Mouse (Mus musculus) kidney, postnatal 0 days (tissue): Measurements from ENCODE around the gene Tmem176b. TPM values are rescaled to one million over a fixed set of nuclear protein-coding genes. Genes with fewer than 3 reads are reported as not detected.
"Not testable (repeated sequence)": the region's sequence is repeated elsewhere in the genome, so short reads cannot be mapped to it uniquely, and the experiment has no call there.

Experiments
- ATAC-seq: fragments of 200-750 bp; cut with Nextera tagmentation; replicated peaks from 2 replicates; pipeline ENCODE4 v1.8.0; 2017; ENCODE audit warnings: low read depth, moderate number of reproducible peaks, moderate TSS enrichment, moderate library complexity; ENCODE audit not compliant: low FRiP score
- DNase-seq: peaks from one replicate; pipeline ENCODE4 v3.0.0-alpha.2; 2016; ENCODE audit warnings: low spot score
- H3K27ac ChIP-seq: fragments of 300-500 bp; sonication (generic); 2 replicates; pipeline ENCODE4 v1.5.1; 2014; ENCODE audit warnings: mild to moderate bottlenecking
- H3K27me3 ChIP-seq: fragments of 300-500 bp; sonication (generic); 2 replicates; pipeline ENCODE4 v1.6.1; 2014; ENCODE audit warnings: low read length, mixed read lengths; ENCODE audit not compliant: insufficient read depth
- H3K36me3 ChIP-seq: fragments of 300-500 bp; sonication (generic); 2 replicates; pipeline ENCODE4 v1.6.1; 2014; ENCODE audit warnings: low read length, mixed read lengths; ENCODE audit not compliant: insufficient read depth
- H3K4me1 ChIP-seq: fragments of 300-500 bp; sonication (generic); replicated peaks from 2 replicates; pipeline ENCODE4 v1.6.1; 2014; ENCODE audit warnings: antibody characterized with exemption, low read length, mixed read lengths; ENCODE audit not compliant: insufficient read depth
- H3K4me2 ChIP-seq: fragments of 300-500 bp; sonication (generic); 2 replicates; pipeline ENCODE4 v1.6.1; 2014; ENCODE audit warnings: mild to moderate bottlenecking, low read length, moderate library complexity, mixed read lengths
- H3K4me3 ChIP-seq: fragments of 300-500 bp; sonication (generic); replicated peaks from 2 replicates; pipeline ENCODE4 v1.5.1; 2014; ENCODE audit warnings: low read depth, low read length
- H3K9ac ChIP-seq: fragments of 300-500 bp; sonication (generic); 2 replicates; pipeline ENCODE4 v1.6.1; 2014; ENCODE audit warnings: low read depth, low read length
- H3K9me3 ChIP-seq: fragments of 300-500 bp; sonication (generic); replicated peaks from 2 replicates; pipeline ENCODE4 v1.6.1; 2016; ENCODE audit warnings: low read length, inconsistent platforms, mixed read lengths
- CTCF ChIP-seq: IDR thresholded peaks from 2 replicates; pipeline ENCODE4 v1.5.1; 2016; ENCODE audit warnings: antibody characterized with exemption, low read depth, mild to moderate bottlenecking, moderate library complexity
- WGBS: fragments of 180-500 bp; shearing (Covaris S2); extraction: QIAGEN DNeasy Blood & Tissue Kit; methylation state at CpG from one replicate; pipeline ENCODE4 v1.1.7; 2014; 5-methylcytosine and 5-hydroxymethylcytosine counted together
- polyA plus RNA-seq: library from polyadenylated mRNA; unstranded; fragments of >200 nt; fragmentation: Nextera tagmentation; extraction: Ambion mirVana; gene quantifications from 2 replicates; pipeline ENCODE4 v1.2.1, GENCODE M21; 2015

The Tmem176b gene
- polyA plus RNA-seq, 1 experiment from 2014 or later, result 669 TPM

DNA sequence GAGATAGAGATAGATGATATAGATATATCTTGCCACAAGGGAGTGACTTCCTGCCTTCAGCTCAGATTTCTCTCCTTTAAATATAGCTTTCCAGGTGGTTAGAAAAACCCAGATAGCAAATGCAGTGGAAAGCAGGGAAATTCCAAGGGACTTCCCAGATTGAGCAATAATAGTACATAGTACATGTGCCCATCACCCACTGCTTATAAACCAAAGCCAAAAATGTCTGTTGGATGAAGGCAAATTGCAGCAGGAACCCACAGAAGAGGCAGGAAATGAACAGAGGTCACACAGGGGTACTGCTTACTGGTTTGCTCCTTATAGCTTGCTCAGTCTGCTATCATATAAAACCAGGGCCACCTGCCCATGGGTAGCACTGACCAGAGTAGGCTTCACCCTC, 11.6 kb downstream of the Tmem176b start:
- Histone ChIP-seq H3K27me3 (no peaks in the 10 kb centered on the region), H3K9me3 (no peaks in the 10 kb centered on the region), H3K4me1 (no peaks in the 10 kb centered on the region; the same call in 1 of the 2 replicates), H3K36me3 (peaks cover 21% of the 10 kb centered on the region), H3K4me3 (no peak overlapping the region), H3K27ac (no peak overlapping the region), H3K9ac (no peak overlapping the region), H3K4me2 (no peak overlapping the region)
- ATAC-seq (no peak), DNase-seq (no peak)
- TF ChIP-seq CTCF, result no peak

DNA sequence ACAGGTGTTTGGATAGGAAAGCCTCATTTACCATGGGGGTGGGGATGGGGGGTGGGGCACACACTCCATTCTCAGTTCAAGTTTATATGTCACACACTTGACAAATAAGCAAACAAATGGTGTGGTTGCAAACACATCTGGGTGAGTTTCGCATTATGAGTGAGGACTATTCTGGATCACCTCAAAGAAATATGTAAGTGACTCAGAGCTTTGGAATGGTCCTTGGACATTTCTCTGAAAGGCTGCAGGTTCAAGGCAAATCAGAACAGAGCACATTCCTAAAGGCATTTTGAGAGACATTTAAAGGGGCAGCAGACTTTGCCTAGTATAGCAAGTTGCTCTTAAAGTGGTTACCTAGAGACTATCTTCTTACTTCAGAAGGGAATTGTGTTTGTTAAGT, 12.3 kb downstream of the Tmem176b start:
- no peak for TF ChIP-seq CTCF
- no peak overlapping the region for H3K4me3 ChIP-seq
- no peak for ATAC-seq
- H3K9me3 ChIP-seq, result no peaks in the 10 kb centered on the region
- peak; percentile 41 for DNase-seq
- WGBS, result 59% methylated on average over 1 of the region's 1 CpGs
- no peak overlapping the region for H3K9ac ChIP-seq
- H3K27ac ChIP-seq, result no peak overlapping the region
- H3K4me2 ChIP-seq, result no peak overlapping the region
- no peaks in the 10 kb centered on the region for H3K27me3 ChIP-seq
- H3K4me1 ChIP-seq, result no peaks in the 10 kb centered on the region; the same call in 1 of the 2 replicates
- H3K36me3 ChIP-seq, result peaks cover 14% of the 10 kb centered on the region

DNA sequence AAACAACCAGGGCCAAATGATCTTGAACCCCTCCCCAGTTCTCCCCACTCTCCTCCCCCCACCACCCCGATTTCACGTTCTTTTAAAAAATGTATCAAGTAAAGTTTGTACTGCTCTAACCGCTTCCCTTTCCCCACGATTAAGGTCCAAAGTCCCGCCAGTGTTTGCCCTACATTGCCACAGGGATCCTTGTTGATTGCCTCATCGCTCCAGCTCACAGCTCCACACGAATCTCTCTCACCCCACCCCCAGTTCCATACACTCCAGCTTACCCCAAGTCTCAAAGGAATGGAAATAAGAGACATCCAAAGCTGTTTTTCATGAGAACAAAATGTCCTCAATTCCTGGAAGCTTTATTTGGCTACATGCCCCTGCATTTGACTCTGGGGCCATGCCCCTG, 16.3 kb downstream of the Tmem176b start:
- peak; percentile 27 for DNase-seq
- no peak overlapping the region for H3K4me3 ChIP-seq
- no peaks in the 10 kb centered on the region for H3K36me3 ChIP-seq
- 62% methylated on average over 7 of the region's 7 CpGs for whole genome bisulfite sequencing
- no peak for TF ChIP-seq CTCF
- H3K9me3 ChIP-seq, result no peaks in the 10 kb centered on the region
- H3K9ac ChIP-seq, result no peak overlapping the region
- H3K4me1 ChIP-seq, result no peaks in the 10 kb centered on the region; the same call in 1 of the 2 replicates
- H3K27me3 ChIP-seq, result no peaks in the 10 kb centered on the region
- no peak overlapping the region for H3K27ac ChIP-seq
- H3K4me2 ChIP-seq, result no peak overlapping the region
- no peak for ATAC-seq

DNA sequence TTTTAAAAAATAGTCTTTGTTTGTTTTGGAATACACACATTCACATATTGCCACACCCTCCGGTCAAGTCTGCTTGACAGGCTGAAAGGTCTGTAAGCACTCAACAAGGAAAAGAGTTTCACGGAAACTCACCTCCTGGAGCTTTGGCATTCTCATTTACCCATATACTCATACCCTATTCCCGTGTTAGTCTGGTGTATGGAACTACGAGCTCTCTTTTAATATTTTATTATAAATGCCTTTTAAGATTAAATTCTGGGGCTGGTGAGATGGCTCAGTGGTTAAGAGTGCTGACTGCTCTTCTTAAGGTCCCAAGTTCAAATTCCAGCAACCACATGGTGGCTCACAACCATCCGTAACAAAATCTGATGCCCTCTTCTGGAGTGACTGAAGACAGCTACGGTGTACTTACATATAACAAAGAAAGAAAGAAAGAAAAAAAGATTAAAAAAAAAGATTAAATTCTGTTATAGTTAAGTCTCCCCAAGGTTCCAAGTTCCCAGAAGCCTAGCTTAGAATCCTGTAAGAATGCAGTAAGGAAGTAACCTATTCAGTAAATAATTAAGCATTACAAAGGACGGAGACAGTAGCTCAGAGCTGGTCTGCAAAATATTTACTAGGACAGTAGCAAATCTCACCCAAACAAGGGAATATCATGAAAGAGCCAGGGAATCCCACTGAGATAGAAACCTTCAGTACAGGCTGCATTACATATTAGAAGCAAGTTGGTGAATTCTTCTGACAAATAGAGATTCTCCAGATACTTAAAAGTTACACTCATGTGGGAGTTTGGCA, 19.1 kb downstream of the Tmem176b start:
- not testable (repeated sequence) for H3K9ac ChIP-seq, H3K4me3 ChIP-seq, H3K4me1 ChIP-seq, H3K27me3 ChIP-seq, H3K4me2 ChIP-seq, DNase-seq, H3K36me3 ChIP-seq, H3K9me3 ChIP-seq, H3K27ac ChIP-seq
- 0 out of 2 replicates have a peak, but pooled peaks have one; percentile 46 for ATAC-seq
- 0 out of 2 replicates have a peak, but pooled peaks have one; percentile 11 for TF ChIP-seq CTCF
- 71% methylated on average over 7 of the region's 7 CpGs for WGBS

DNA sequence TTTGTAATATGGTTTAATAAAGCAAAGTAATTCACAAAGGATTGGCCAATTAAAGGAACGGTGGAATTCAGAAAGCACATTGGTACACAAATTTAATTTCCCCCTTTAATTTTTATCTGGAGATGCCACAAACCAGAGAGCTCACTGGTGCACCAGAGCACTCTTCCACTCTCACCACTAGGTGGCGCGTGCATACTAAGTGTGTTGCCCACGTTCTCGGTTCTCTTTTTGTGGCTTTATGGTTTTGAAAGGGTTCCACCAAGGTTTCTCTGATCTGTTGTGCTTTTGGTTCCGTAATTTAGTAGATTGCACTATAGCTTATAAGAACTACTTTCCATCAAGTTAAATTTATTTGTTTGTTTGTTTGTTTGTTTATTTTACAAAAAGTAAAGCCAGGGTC, 23.5 kb downstream of the Tmem176b start:
- no peaks in the 10 kb centered on the region for H3K27me3 ChIP-seq
- no peak overlapping the region for H3K4me3 ChIP-seq
- no peak overlapping the region for H3K27ac ChIP-seq
- no peak overlapping the region for H3K9ac ChIP-seq
- ATAC-seq (no peak), DNase-seq (peak; percentile 93)
- no peaks in the 10 kb centered on the region for H3K4me1 ChIP-seq
- no peak overlapping the region for H3K4me2 ChIP-seq
- H3K36me3 ChIP-seq, result no peaks in the 10 kb centered on the region
- WGBS, result 7% methylated on average over 6 of the region's 6 CpGs
- no peaks in the 10 kb centered on the region for H3K9me3 ChIP-seq
- peak; percentile 98 for TF ChIP-seq CTCF

DNA sequence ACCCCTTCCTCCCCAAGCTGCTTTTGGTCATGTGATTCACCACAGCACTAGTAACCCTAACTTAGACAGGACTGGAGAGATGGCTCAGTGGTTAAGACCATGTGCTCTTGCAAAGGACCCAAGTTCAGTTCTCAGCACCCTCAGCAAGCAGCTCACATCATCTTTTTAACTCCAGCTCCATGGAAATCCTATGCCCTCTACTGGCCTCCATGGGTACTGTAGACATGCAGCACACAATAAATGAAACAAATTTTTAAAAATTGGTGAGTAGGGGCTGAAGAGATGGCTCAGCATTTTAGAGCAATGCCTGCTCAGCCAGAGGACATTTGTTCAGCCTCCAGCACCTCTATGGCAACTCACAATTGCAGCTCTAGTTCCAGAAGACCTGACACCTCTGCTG, 26.3 kb downstream of the Tmem176b start:
- Histone ChIP-seq H3K4me3 (no peak overlapping the region), H3K27me3 (no peaks in the 10 kb centered on the region), H3K9ac (no peak overlapping the region), H3K4me1 (no peaks in the 10 kb centered on the region), H3K27ac (no peak overlapping the region), H3K36me3 (no peaks in the 10 kb centered on the region), H3K4me2 (no peak overlapping the region), H3K9me3 (no peaks in the 10 kb centered on the region)
- TF ChIP-seq CTCF, result peak; percentile 43; the same call in 1 of the 2 replicates
- no peak for ATAC-seq
- no peak for DNase-seq
